Mouse (Mus musculus): ENCODE measurements around the gene Stk11ip. TPM values are rescaled to one million over a fixed set of nuclear protein-coding genes. Genes with fewer than 3 reads are reported as not detected.

The Stk11ip gene
- polyA plus RNA-seq, 1 experiment from 2014 or later, result 20.4 TPM

DNA sequence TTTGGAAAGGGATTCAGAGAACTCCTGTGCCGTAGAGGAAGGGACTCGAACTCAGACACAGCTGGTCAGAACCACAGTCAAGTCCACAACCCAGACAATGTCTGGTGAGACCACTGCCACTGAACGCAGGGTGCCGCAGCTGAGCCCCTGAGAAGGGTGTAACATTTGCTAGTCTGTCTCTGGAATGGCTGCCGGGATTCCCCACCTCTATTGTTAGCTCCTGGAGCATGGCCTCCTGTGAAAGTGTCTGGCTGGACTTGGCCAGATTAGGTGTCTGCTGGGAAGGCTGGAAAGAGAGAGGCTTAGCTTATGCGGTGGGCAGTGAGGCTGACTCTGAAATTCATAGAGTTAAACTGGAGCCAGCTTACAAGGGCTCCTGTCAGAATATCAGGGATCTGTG, 49.1 kb downstream of the Stk11ip start:
- Histone ChIP-seq H3K27ac (ENCODE audit: low read depth, low read length) (no peak overlapping the region), H3K4me2 (ENCODE audit: low read length) (no peak overlapping the region), H3K9me3 (ENCODE audit: control insufficient read depth, low read length) (no peaks in the 10 kb centered on the region), H3K4me3 (ENCODE audit: low read length) (no peak overlapping the region), H3K9ac (ENCODE audit: low read depth, low read length) (no peak overlapping the region), H3K36me3 (ENCODE audit: control insufficient read depth, insufficient read depth, low read length) (no peaks in the 10 kb centered on the region), H3K4me1 (ENCODE audit: control insufficient read depth, insufficient read depth, low read depth, low read length) (no peaks in the 10 kb centered on the region), H3K27me3 (replicated peaks; ENCODE audit: control insufficient read depth, insufficient read depth, low read length) (no peaks in the 10 kb centered on the region)
- ATAC-seq, result no peak
- WGBS, result 64% methylated on average over 6 of the region's 6 CpGs

DNA sequence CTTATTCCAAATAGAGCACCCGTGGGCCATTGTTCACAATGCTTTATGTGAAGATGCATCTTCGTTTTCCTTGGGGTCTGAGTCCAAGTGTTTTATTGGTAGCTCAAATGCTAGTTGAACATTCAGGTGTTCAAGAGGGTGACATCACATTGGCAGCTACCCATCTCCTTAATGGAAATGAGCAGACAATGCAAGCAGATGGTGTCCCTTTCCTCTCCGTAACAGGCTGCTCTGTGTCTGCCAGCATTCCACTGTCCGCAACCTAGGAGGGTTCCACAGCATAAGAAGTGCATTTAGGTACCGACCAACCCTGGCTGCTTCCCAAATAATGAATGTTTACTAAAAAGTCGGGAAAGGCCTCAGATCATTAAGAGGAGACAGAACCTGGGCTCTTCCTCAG, 51.4 kb downstream of the Stk11ip start:
- H3K27me3 ChIP-seq (replicated peaks; ENCODE audit: control insufficient read depth, insufficient read depth, low read length), result no peaks in the 10 kb centered on the region
- no peak overlapping the region for H3K4me3 ChIP-seq (ENCODE audit: low read length)
- peak; percentile 45; the same call in 1 of the 2 replicates for ATAC-seq
- WGBS, result 55% methylated on average over 6 of the region's 6 CpGs
- no peak overlapping the region for H3K4me2 ChIP-seq (ENCODE audit: low read length)
- no peak overlapping the region for H3K9ac ChIP-seq (ENCODE audit: low read depth, low read length)
- H3K9me3 ChIP-seq (ENCODE audit: control insufficient read depth, low read length), result no peaks in the 10 kb centered on the region
- H3K27ac ChIP-seq (ENCODE audit: low read depth, low read length), result no peak overlapping the region
- H3K36me3 ChIP-seq (ENCODE audit: control insufficient read depth, insufficient read depth, low read length), result no peaks in the 10 kb centered on the region
- H3K4me1 ChIP-seq (ENCODE audit: control insufficient read depth, insufficient read depth, low read depth, low read length), result no peaks in the 10 kb centered on the region

DNA sequence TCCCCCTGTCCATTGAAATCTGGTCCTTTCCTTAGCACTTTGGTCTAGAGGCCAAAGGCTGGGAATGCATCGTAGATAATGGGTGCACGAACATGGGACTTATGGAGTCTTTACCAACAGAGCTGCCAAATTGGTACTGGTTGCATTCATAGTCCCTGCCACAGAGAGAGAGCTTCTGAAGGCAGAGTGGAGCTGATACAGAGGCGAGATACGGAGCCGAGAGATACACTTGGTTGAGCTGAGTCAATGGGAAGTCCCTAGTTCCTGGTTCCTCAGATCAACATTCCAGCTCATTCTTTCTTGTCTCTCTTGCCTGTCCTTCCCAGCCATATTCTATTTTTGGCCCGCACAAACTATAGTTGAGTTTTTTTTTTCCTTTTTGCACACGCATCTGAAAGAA, 52.4 kb downstream of the Stk11ip start:
- Histone ChIP-seq H3K9ac (ENCODE audit: low read depth, low read length) (no peak overlapping the region), H3K4me1 (ENCODE audit: control insufficient read depth, insufficient read depth, low read depth, low read length) (no peaks in the 10 kb centered on the region), H3K27me3 (replicated peaks; ENCODE audit: control insufficient read depth, insufficient read depth, low read length) (no peaks in the 10 kb centered on the region), H3K36me3 (ENCODE audit: control insufficient read depth, insufficient read depth, low read length) (no peaks in the 10 kb centered on the region), H3K9me3 (ENCODE audit: control insufficient read depth, low read length) (no peaks in the 10 kb centered on the region), H3K4me3 (ENCODE audit: low read length) (no peak overlapping the region), H3K27ac (ENCODE audit: low read depth, low read length) (no peak overlapping the region), H3K4me2 (ENCODE audit: low read length) (no peak overlapping the region)
- no peak for ATAC-seq
- 85% methylated on average over 7 of the region's 7 CpGs for WGBS

DNA sequence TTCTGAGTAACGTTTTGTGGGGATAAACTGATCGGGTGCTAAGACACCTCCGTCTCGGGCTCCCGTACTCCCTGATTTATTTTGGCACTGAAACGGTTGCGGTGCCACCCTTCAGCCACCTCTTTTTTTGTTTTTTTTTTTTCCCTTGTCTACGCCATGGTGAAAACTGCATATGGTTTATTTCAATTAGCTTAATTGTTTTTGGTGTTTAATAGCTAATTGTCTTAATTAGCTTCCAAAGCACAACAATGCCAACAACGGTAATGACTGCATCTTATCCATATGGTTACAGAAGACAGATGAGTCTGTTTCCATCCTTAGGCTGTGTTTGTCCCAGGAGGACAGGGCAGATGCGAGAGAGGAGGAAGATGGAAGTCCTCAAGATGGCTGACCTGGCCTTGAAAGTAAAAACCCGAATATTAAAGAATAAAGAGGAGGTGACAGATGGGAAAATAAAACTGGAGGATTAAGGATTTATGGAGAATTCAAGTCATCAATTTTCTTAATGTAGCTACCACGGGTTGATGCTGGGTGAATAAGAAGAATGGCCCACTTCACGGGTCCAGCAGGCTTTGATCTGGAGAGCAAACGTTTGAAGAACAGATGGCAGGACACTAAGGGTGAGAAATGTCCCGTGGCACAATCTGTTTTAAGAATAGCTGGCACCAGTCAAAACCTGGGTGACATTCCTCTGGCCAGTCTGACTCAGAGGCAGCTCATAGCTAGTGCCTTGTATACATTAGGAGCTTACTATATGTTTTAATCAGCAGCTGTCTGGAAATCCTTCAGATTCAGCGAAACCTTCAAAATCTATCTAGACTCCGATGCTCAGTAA, 53.4 kb downstream of the Stk11ip start:
- Histone ChIP-seq H3K27me3 (replicated peaks; ENCODE audit: control insufficient read depth, insufficient read depth, low read length) (no peaks in the 10 kb centered on the region), H3K4me2 (ENCODE audit: low read length) (no peak overlapping the region), H3K36me3 (ENCODE audit: control insufficient read depth, insufficient read depth, low read length) (no peaks in the 10 kb centered on the region), H3K4me3 (ENCODE audit: low read length) (no peak overlapping the region), H3K4me1 (ENCODE audit: control insufficient read depth, insufficient read depth, low read depth, low read length) (no peaks in the 10 kb centered on the region), H3K9me3 (ENCODE audit: control insufficient read depth, low read length) (no peaks in the 10 kb centered on the region), H3K27ac (ENCODE audit: low read depth, low read length) (no peak overlapping the region), H3K9ac (ENCODE audit: low read depth, low read length) (no peak overlapping the region)
- 48% methylated on average over 17 of the region's 17 CpGs for WGBS
- ATAC-seq, result 0 out of 2 replicates have a peak, but pooled peaks have one; percentile 52

DNA sequence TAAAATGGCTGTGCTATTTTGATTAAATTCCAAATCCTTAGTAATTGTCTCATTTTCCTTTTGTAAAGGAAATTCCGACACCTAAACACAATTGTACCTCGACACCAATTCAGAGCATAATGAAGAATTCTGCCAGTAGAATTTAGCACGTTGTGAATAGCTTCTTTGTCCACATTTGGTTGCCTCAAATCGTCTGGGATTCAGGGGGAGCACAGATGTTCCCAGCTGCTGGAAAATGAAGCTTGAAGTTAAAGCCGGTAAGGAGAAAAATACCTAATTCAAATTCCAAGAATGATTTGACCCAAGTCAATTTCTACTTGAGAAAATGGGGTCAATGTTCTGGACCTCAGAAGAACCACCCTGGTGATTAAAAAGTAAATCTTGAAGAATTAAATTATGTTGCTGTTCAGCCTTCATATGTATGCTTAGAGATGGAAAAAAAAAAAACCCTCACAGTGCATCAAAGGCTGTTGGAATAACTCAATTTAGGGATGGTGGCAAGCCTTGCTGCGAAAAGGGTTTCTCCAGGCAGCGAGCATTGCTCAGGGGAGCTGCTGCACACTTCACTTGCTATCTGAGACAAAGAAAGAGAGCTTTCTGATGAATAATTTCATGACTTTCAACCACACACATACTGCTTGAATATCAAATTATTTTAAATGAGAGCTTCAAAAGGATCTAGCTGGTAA, 60.8 kb downstream of the Stk11ip start:
- no peak overlapping the region for H3K9ac ChIP-seq (ENCODE audit: low read depth, low read length)
- no peak overlapping the region for H3K4me2 ChIP-seq (ENCODE audit: low read length)
- no peaks in the 10 kb centered on the region for H3K36me3 ChIP-seq (ENCODE audit: control insufficient read depth, insufficient read depth, low read length)
- H3K27ac ChIP-seq (ENCODE audit: low read depth, low read length), result peak overlapping the region; percentile 65
- no peaks in the 10 kb centered on the region for H3K9me3 ChIP-seq (ENCODE audit: control insufficient read depth, low read length)
- no peaks in the 10 kb centered on the region for H3K4me1 ChIP-seq (ENCODE audit: control insufficient read depth, insufficient read depth, low read depth, low read length)
- H3K27me3 ChIP-seq (replicated peaks; ENCODE audit: control insufficient read depth, insufficient read depth, low read length), result no peaks in the 10 kb centered on the region
- WGBS, result 22% methylated on average over 7 of the region's 7 CpGs
- peak; percentile 29; the same call in 1 of the 2 replicates for ATAC-seq
- no peak overlapping the region for H3K4me3 ChIP-seq (ENCODE audit: low read length)

- H3K27ac ChIP-seq (ENCODE audit: low read depth, low read length), result peak overlapping the region; percentile 65
- H3K4me2 ChIP-seq (ENCODE audit: low read length), result no peak overlapping the region
- no peaks in the 10 kb centered on the region for H3K9me3 ChIP-seq (ENCODE audit: control insufficient read depth, low read length)
- no peaks in the 10 kb centered on the region for H3K27me3 ChIP-seq (replicated peaks; ENCODE audit: control insufficient read depth, insufficient read depth, low read length)
- H3K4me1 ChIP-seq (ENCODE audit: control insufficient read depth, insufficient read depth, low read depth, low read length), result no peaks in the 10 kb centered on the region
- no peak overlapping the region for H3K4me3 ChIP-seq (ENCODE audit: low read length)
- H3K9ac ChIP-seq (ENCODE audit: low read depth, low read length), result no peak overlapping the region
- WGBS, result 73% methylated on average over 5 of the region's 5 CpGs
- no peaks in the 10 kb centered on the region for H3K36me3 ChIP-seq (ENCODE audit: control insufficient read depth, insufficient read depth, low read length)
- ATAC-seq, result peak; percentile 14; the same call in 1 of the 2 replicates
Measured at GRCm38 (mm10) chr1:75582625-75582956, 61.3 kb downstream of the Stk11ip start.

DNA sequence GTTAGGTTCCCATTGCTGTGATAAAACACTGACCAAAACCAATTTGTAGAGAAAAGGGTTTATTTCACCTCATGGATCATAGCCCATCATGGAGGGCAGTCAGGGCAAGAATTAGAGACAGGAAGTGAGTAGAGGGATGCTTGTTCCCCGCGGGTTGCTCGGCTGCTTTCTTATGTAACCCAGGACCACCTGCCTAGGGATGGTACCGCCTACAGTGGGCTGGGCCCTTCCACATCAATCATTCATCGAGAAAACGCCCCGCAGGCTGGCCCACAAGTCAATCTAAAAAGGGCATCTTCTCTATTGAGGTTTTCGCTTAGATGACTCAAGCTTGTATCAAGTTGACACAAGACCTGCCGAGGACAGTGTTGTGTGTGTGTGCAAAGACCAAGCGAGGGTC, 61.7 kb downstream of the Stk11ip start:
- Histone ChIP-seq H3K4me2 (ENCODE audit: low read length) (no peak overlapping the region), H3K4me3 (ENCODE audit: low read length) (no peak overlapping the region), H3K9me3 (ENCODE audit: control insufficient read depth, low read length) (no peaks in the 10 kb centered on the region), H3K27me3 (replicated peaks; ENCODE audit: control insufficient read depth, insufficient read depth, low read length) (no peaks in the 10 kb centered on the region), H3K27ac (ENCODE audit: low read depth, low read length) (no peak overlapping the region), H3K9ac (ENCODE audit: low read depth, low read length) (no peak overlapping the region), H3K36me3 (ENCODE audit: control insufficient read depth, insufficient read depth, low read length) (no peaks in the 10 kb centered on the region), H3K4me1 (ENCODE audit: control insufficient read depth, insufficient read depth, low read depth, low read length) (no peaks in the 10 kb centered on the region)
- ATAC-seq, result no peak
- 76% methylated on average over 10 of the region's 10 CpGs for WGBS

- Histone ChIP-seq H3K27ac (ENCODE audit: low read depth, low read length) (no peak overlapping the region), H3K4me2 (ENCODE audit: low read length) (no peak overlapping the region), H3K9me3 (ENCODE audit: control insufficient read depth, low read length) (no peaks in the 10 kb centered on the region), H3K4me3 (ENCODE audit: low read length) (no peak overlapping the region), H3K4me1 (ENCODE audit: control insufficient read depth, insufficient read depth, low read depth, low read length) (peaks cover 3% of the 10 kb centered on the region), H3K27me3 (replicated peaks; ENCODE audit: control insufficient read depth, insufficient read depth, low read length) (no peaks in the 10 kb centered on the region), H3K9ac (ENCODE audit: low read depth, low read length) (no peak overlapping the region), H3K36me3 (ENCODE audit: control insufficient read depth, insufficient read depth, low read length) (no peaks in the 10 kb centered on the region)
- no peak for ATAC-seq
- WGBS, result 79% methylated on average over 3 of the region's 3 CpGs
Measured at GRCm38 (mm10) chr1:75586791-75587190, 65.5 kb downstream of the Stk11ip start.
